Mouse (Mus musculus): ENCODE data around the gene Pisd. TPM values are rescaled to one million over a fixed set of nuclear protein-coding genes. Genes with fewer than 3 reads are reported as not detected.
"Not testable (repeated sequence)": the region's sequence is repeated elsewhere in the genome, so short reads cannot be mapped to it uniquely, and the experiment has no call there.

Gene Pisd
- polyA plus RNA-seq, 1 experiment from 2014 or later: 48.3 TPM

DNA sequence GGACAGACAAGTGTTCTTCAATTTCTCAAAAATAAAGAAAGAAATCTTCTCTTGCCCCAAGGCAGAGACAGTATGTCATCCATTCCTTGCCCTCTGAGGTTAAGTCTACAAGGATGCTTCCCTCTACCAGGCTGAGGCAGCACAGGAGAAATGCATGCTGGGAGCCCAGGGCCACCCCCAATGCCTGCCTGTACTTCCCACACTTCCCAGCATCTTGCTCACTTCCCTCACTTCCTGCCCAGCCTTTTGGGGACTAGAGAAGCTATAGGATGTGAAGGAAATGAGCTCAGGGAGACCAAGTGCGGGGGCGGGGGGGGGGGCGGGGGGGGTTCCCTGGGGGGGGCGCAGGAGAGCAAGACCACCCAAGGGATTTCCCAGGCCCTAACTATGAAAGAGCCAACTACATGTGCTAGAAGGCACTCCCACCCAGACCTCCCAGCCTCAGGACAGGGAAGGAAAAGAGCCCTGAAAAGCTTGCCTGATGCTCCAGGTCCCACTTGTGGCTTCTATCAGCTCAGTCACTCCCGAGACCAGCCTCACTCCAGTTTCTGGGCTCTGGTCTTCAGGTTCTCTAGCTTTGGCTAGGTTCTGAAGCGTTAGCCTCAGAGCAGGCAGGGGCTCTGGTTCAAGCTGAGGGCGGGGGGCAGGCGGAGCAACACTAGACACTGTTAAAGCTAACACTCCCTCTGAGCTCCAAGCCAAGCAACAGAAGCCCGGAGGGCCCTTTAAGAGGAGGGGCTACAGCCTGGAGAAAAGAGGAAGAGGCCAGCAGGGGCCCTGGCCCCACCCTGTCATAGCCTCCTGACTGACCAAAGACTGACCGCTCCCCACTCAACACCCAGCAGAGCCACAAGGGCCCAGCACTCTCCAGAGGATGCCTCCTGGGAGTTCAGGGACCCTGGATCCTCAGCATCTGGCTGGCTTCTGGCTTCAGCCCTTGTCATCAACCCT, 39.5 kb downstream of the Pisd start:
- DNase-seq (ENCODE audit: low spot score): no peak

GRCm38 (mm10) chr5:32742149-32742548, 43.3 kb downstream of the Pisd start:
- DNase-seq (ENCODE audit: low spot score): no peak

DNA sequence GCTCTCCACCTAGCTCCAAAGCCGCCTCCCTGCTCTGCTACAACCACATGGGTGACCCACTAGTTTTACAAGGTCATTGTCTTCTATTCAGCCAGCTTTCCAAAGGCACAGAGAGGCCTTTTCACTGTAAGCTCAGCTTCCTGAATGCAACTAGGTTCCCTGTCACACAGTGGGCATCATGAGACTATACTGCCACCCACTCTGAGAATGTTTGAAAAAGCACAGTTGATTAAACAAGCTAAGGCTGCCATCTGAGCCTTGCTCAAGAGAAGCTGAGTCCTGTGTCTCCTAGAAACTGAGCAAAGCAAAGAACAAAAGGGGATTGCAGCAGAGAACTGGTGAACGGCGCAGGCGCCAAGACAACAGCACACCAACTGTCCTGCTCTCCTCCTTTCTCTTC, 44.1 kb downstream of the Pisd start:
- DNase-seq (ENCODE audit: low spot score): not testable (repeated sequence)

GRCm38 (mm10) chr5:32740850-32741249, 44.6 kb downstream of the Pisd start:
- DNase-seq (ENCODE audit: low spot score): not testable (repeated sequence)

DNA sequence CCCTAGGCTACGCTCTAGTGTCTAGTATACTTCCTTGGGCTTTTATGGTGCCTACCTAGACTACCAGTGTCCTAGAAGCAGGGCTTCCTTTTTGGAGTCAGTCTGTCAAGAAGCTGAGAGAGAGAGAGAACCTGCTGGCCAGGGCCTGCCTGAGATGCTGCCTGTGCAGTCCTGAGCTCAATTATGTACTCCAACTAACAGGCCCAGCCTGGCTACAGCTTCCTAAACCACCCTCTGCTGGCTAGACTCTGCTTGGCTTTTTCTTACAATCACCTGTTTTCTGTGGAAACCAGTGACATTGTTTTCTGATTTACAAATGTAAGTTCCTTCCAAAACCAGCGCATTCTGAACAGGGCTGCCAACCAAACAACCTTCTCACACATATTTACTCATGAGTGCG, 45.3 kb downstream of the Pisd start:
- no peak for DNase-seq (ENCODE audit: low spot score)

DNA sequence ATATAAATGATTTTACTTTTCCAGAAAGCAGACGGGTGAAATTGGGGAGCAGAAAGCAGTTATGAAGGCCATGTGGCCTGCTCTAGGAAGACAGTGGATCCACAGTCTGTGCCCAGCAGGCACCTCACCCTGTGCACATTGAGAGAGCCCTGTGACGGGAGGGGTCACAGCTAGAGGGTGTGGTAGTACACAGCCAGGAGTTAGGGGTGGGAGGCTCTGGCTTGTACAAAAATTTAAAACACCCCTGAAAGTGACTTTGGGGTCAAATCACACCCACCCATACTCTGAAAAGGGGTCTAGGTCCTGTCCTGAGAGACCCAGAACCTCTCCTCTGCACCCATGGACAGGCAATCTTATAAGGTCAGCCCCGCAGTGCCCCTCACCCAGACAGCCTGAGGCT, 48.7 kb downstream of the Pisd start:
- not testable (repeated sequence) for DNase-seq (ENCODE audit: low spot score)

- no peak for DNase-seq (ENCODE audit: low spot score)
Observed at GRCm38 (mm10) chr5:32735779-32736178, 49.7 kb downstream of the Pisd start.

GRCm38 (mm10) chr5:32733892-32734291, 51.6 kb downstream of the Pisd start:
- not testable (repeated sequence) for DNase-seq (ENCODE audit: low spot score)

DNA sequence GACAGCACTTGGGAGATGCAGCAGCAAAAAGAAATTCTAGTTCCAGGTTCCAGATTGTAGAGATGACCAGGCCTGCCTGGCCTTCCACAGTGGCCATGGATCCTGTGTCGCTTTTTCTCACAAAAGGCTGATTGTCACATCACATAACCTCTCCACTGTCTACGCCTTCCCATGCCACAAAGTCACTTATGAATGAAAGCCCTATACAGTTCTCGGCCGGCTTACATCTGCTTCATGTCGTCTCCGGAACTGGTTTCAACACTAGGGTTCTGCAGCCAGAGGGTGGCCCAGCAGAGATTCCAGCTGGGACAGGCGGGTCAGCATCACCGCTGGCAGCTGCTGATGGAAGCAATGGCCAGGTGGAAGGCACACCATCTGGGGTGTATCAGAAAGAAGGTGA, 56.6 kb downstream of the Pisd start:
- DNase-seq (ENCODE audit: low spot score): no peak

GRCm38 (mm10) chr5:32728300-32728699, 57.1 kb downstream of the Pisd start:
- DNase-seq (ENCODE audit: low spot score): no peak

GRCm38 (mm10) chr5:32725397-32725796, 60.0 kb downstream of the Pisd start:
- DNase-seq (ENCODE audit: low spot score): not testable (repeated sequence)

- no peak for DNase-seq (ENCODE audit: low spot score)
Observed at GRCm38 (mm10) chr5:32723981-32724380, 61.5 kb downstream of the Pisd start.

- not testable (repeated sequence) for DNase-seq (ENCODE audit: low spot score)
Observed at GRCm38 (mm10) chr5:32722711-32723110, 62.7 kb downstream of the Pisd start.

- no peak for DNase-seq (ENCODE audit: low spot score)
Observed at GRCm38 (mm10) chr5:32722263-32722662, 63.2 kb downstream of the Pisd start.

GRCm38 (mm10) chr5:32721316-32721715, 64.1 kb downstream of the Pisd start:
- no peak for DNase-seq (ENCODE audit: low spot score)

DNA sequence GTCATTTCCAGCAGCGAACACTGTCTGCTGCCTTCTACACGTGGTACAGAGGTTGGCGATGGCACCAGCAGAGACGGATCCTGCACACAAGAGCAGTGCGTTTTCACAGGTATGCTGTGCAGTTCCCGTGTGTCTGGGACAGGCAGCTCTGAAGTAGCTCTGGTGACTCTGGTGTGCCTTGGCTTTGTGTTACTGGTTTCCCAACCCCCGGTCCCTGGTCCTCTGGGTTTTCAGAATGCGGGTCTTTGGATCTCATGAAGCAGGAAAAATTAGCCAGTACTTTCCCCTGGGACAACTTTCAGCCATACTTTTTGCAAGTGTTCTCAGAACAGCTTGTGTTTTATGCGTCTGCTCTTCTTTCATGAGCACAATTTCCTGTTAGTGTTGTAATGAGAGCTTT, 65.0 kb downstream of the Pisd start:
- DNase-seq (ENCODE audit: low spot score): no peak

GRCm38 (mm10) chr5:32718916-32719315, 66.5 kb downstream of the Pisd start:
- DNase-seq (ENCODE audit: low spot score): no peak

DNA sequence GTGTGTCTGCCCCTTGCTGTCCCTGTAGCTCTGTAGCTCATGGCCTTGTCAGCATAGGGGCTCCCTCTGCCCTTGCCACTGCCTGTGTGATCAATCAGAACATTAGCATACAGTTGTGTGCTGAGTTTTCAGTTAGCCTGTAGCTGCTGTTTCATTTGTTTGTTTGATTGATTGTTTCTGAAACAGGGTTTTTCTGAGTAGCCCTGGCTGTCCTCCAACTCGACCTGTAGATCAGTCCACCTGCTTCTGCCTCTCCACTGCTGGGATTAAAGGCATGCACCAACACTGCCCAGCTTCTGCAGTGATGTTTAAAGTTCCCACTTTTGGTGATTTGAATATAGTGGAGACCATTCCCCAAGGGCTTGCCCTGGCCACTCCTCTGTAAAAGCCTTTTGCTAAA, 67.7 kb downstream of the Pisd start:
- DNase-seq (ENCODE audit: low spot score): no peak

- peak; percentile 97 for DNase-seq (ENCODE audit: low spot score)
Observed at GRCm38 (mm10) chr5:32713703-32714467, 71.6 kb downstream of the Pisd start.

- DNase-seq (ENCODE audit: low spot score): no peak
Observed at GRCm38 (mm10) chr5:32713042-32713702, 72.3 kb downstream of the Pisd start.

GRCm38 (mm10) chr5:32712221-32713041, 73.0 kb downstream of the Pisd start:
- DNase-seq (ENCODE audit: low spot score): no peak

All from thymus, postnatal 0 days (tissue).